Mouse (Mus musculus): ENCODE measurements around the gene Gm17268. TPM values are rescaled to one million over a fixed set of nuclear protein-coding genes. Genes with fewer than 3 reads are reported as not detected.

The Gm17268 gene
- not detected in 2 replicates for total RNA-seq (2017)

GRCm38 (mm10) chr11:82038535-82038934 lies at the start of gene Gm17268:
Gm17268 (minus strand) TSS chr11:82038562.
- no peak for ATAC-seq (ENCODE audit: extremely low read depth, insufficient number of reproducible peaks, low FRiP score, poor library complexity, severe bottlenecking)

GRCm38 (mm10) chr11:82084360-82084759 lies 46.0 kb upstream of the Gm17268 start:
- ATAC-seq (ENCODE audit: extremely low read depth, insufficient number of reproducible peaks, low FRiP score, poor library complexity, severe bottlenecking) = no peak

GRCm38 (mm10) chr11:82080865-82081264 lies 42.5 kb upstream of the Gm17268 start:
- ATAC-seq (ENCODE audit: extremely low read depth, insufficient number of reproducible peaks, low FRiP score, poor library complexity, severe bottlenecking) = no peak

- ATAC-seq (ENCODE audit: extremely low read depth, insufficient number of reproducible peaks, low FRiP score, poor library complexity, severe bottlenecking) = no peak
Observed at GRCm38 (mm10) chr11:82078136-82078730, 39.9 kb upstream of the Gm17268 start.

- no peak for ATAC-seq (ENCODE audit: extremely low read depth, insufficient number of reproducible peaks, low FRiP score, poor library complexity, severe bottlenecking)
Observed at GRCm38 (mm10) chr11:82077031-82077430, 38.7 kb upstream of the Gm17268 start.

- ATAC-seq (ENCODE audit: extremely low read depth, insufficient number of reproducible peaks, low FRiP score, poor library complexity, severe bottlenecking) = no peak
Observed at GRCm38 (mm10) chr11:82073686-82074085, 35.3 kb upstream of the Gm17268 start.

- ATAC-seq (ENCODE audit: extremely low read depth, insufficient number of reproducible peaks, low FRiP score, poor library complexity, severe bottlenecking) = no peak
Observed at GRCm38 (mm10) chr11:82072984-82073383, 34.6 kb upstream of the Gm17268 start.

GRCm38 (mm10) chr11:82072374-82072773 lies 34.0 kb upstream of the Gm17268 start:
- no peak for ATAC-seq (ENCODE audit: extremely low read depth, insufficient number of reproducible peaks, low FRiP score, poor library complexity, severe bottlenecking)

GRCm38 (mm10) chr11:82071076-82071475 lies 32.7 kb upstream of the Gm17268 start:
- ATAC-seq (ENCODE audit: extremely low read depth, insufficient number of reproducible peaks, low FRiP score, poor library complexity, severe bottlenecking) = no peak

GRCm38 (mm10) chr11:82066953-82067571 lies 28.7 kb upstream of the Gm17268 start:
- no peak for ATAC-seq (ENCODE audit: extremely low read depth, insufficient number of reproducible peaks, low FRiP score, poor library complexity, severe bottlenecking)

- ATAC-seq (ENCODE audit: extremely low read depth, insufficient number of reproducible peaks, low FRiP score, poor library complexity, severe bottlenecking) = no peak
Observed at GRCm38 (mm10) chr11:82063454-82063853, 25.1 kb upstream of the Gm17268 start.

- ATAC-seq (ENCODE audit: extremely low read depth, insufficient number of reproducible peaks, low FRiP score, poor library complexity, severe bottlenecking) = no peak
Observed at GRCm38 (mm10) chr11:82062226-82062625, 23.9 kb upstream of the Gm17268 start.

- ATAC-seq (ENCODE audit: extremely low read depth, insufficient number of reproducible peaks, low FRiP score, poor library complexity, severe bottlenecking) = no peak
Observed at GRCm38 (mm10) chr11:82057646-82058045, 19.3 kb upstream of the Gm17268 start, which contains the start of gene Ccl11. Ccl11 (plus strand) TSS chr11:82057823.

GRCm38 (mm10) chr11:82053849-82054248 lies 15.5 kb upstream of the Gm17268 start:
- ATAC-seq (ENCODE audit: extremely low read depth, insufficient number of reproducible peaks, low FRiP score, poor library complexity, severe bottlenecking) = no peak

- no peak for ATAC-seq (ENCODE audit: extremely low read depth, insufficient number of reproducible peaks, low FRiP score, poor library complexity, severe bottlenecking)
Observed at GRCm38 (mm10) chr11:82047746-82048415, 9.5 kb upstream of the Gm17268 start.

- ATAC-seq (ENCODE audit: extremely low read depth, insufficient number of reproducible peaks, low FRiP score, poor library complexity, severe bottlenecking) = no peak
Observed at GRCm38 (mm10) chr11:82045471-82045870, 7.1 kb upstream of the Gm17268 start, which contains the start of gene Ccl7. Ccl7 (plus strand) TSS chr11:82045712.

- ATAC-seq (ENCODE audit: extremely low read depth, insufficient number of reproducible peaks, low FRiP score, poor library complexity, severe bottlenecking) = no peak
Observed at GRCm38 (mm10) chr11:82041671-82042080, 3.3 kb upstream of the Gm17268 start.

GRCm38 (mm10) chr11:82039132-82039660 lies 834 bp upstream of the Gm17268 start:
- ATAC-seq (ENCODE audit: extremely low read depth, insufficient number of reproducible peaks, low FRiP score, poor library complexity, severe bottlenecking) = no peak

GRCm38 (mm10) chr11:82035857-82036256 lies 2.5 kb downstream of the Gm17268 start:
- ATAC-seq (ENCODE audit: extremely low read depth, insufficient number of reproducible peaks, low FRiP score, poor library complexity, severe bottlenecking) = no peak

GRCm38 (mm10) chr11:82035356-82035755 lies 3.0 kb downstream of the Gm17268 start, which contains the start of gene Ccl2:
Ccl2 (plus strand) TSS chr11:82035571.
- ATAC-seq (ENCODE audit: extremely low read depth, insufficient number of reproducible peaks, low FRiP score, poor library complexity, severe bottlenecking) = 0 out of 2 replicates have a peak, but pooled peaks have one; percentile 3
